Mouse (Mus musculus) liver, postnatal 0 days (tissue): ENCODE measurements at regions not wholly inside any gene's neighbourhood (a gene's known extent, or its start where the extent isn't known, plus 50 kb on each side); places are given as distances from the start of the nearest gene placed in this dataset.

Experiments
- CTCF ChIP-seq: sonication (generic); IDR thresholded peaks from 2 replicates; pipeline ENCODE4 v1.5.1; 2016; ENCODE audit warnings: antibody characterized with exemption, low read depth
- EP300 ChIP-seq: IDR thresholded peaks from 2 replicates; pipeline ENCODE4 v1.6.1; 2016; ENCODE audit warnings: antibody characterized with exemption, low read depth, mild to moderate bottlenecking

DNA sequence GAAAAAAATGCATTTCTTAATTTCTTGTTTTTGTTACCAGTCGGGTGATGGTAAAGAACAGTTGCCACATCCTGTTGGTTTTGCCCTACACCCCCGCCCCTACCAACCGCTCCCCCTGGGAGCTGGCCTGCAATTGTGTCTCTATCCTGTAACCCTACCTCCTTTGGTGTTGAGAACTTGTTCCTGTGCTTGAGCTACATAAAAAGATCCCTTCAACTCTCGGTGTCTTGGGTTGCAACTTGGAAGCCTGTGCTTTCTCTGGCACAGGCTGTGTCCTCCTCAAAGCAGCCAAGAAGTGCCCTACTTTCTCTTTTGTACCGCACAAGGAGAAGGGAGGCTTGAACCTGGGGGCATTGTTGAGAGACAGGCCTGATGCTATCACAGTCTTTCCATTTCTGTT is 85.0 kb downstream of the Rgs2 start:
- no peak for TF ChIP-seq EP300
- TF ChIP-seq CTCF, result no peak
